Comparison of ENCODE assay signal across 20 mouse cellular contexts in genomic region chr11:82891936-82892335, GRCm38 (mm10). TPM values are rescaled to one million over a fixed set of nuclear protein-coding genes. Genes with fewer than 3 reads are reported as not detected.
DNase-seq lines count a peak whose midpoint lies in the region; ATAC-seq and TF ChIP-seq lines count a peak whose summit lies in the region.
"Had no signal": no experiment of that assay in that cellular context is flagged by ENCODE, and none has a peak within 500 bp of the region (broad histone marks: within the 10 kb centered on the region; RNA-seq: fewer than 3 reads in every experiment).

Fndc8 (plus strand) TSS chr11:82892124.

- H3K9ac ChIP-seq in hindbrain, embryonic 12.5 days, result peak within 1 kb of the TSS; percentile 32; the same call in 1 of the 2 replicates
- no peak within 1 kb of the TSS for H3K9ac ChIP-seq in hindbrain, embryonic 16.5 days (ENCODE audit: low read depth, low read length)
- H3K9ac ChIP-seq in stomach, embryonic 16.5 days (ENCODE audit: low read length), result peak within 1 kb of the TSS; percentile 35; the same call in 1 of the 2 replicates
- H3K9ac ChIP-seq in stomach, postnatal 0 days (ENCODE audit: low read length), result no peak within 1 kb of the TSS
- H3K9ac ChIP-seq: liver, embryonic 14.5 days had no signal

- H3K27me3 ChIP-seq in hindbrain, embryonic 12.5 days, result peaks cover 9% of the 10 kb centered on the region; the same call in 1 of the 2 replicates
- H3K27me3 ChIP-seq in hindbrain, embryonic 16.5 days (replicated peaks; ENCODE audit: control insufficient read depth, insufficient read depth, low read length), result peaks cover 8% of the 10 kb centered on the region; the same call in 1 of the 2 replicates
- H3K27me3 ChIP-seq in stomach, embryonic 16.5 days (ENCODE audit: control insufficient read depth, insufficient read depth, low read length), result no peaks in the 10 kb centered on the region
- no peaks in the 10 kb centered on the region for H3K27me3 ChIP-seq in stomach, postnatal 0 days (ENCODE audit: control insufficient read depth, insufficient read depth, low read length)

- no peaks in the 10 kb centered on the region for H3K36me3 ChIP-seq in hindbrain, embryonic 12.5 days
- no peaks in the 10 kb centered on the region for H3K36me3 ChIP-seq in hindbrain, embryonic 16.5 days (ENCODE audit: control insufficient read depth, insufficient read depth, low read length)
- no peaks in the 10 kb centered on the region for H3K36me3 ChIP-seq in stomach, embryonic 16.5 days (ENCODE audit: control insufficient read depth, insufficient read depth, low read length)
- H3K36me3 ChIP-seq in stomach, postnatal 0 days (ENCODE audit: control insufficient read depth, insufficient read depth, low read length), result no peaks in the 10 kb centered on the region
- H3K36me3 ChIP-seq: kidney, embryonic 15.5 days had no signal

- H3K27ac ChIP-seq in hindbrain, embryonic 12.5 days, result no peak within 1 kb of the TSS
- H3K27ac ChIP-seq in hindbrain, embryonic 16.5 days (ENCODE audit: low read depth, low read length), result no peak within 1 kb of the TSS
- no peak within 1 kb of the TSS for H3K27ac ChIP-seq in stomach, embryonic 16.5 days (ENCODE audit: low read length)
- H3K27ac ChIP-seq in stomach, postnatal 0 days (replicated peaks), result no peak within 1 kb of the TSS
- H3K27ac ChIP-seq: kidney, embryonic 15.5 days; left cerebral cortex, adult 2 months; liver, embryonic 14.5 days had no signal

- no peak for TF ChIP-seq CTCF in stomach, postnatal 0 days (IDR thresholded peaks at IDR 0.05; ENCODE audit: low read depth)

- H3K4me2 ChIP-seq in hindbrain, embryonic 12.5 days (replicated peaks), result no peak within 1 kb of the TSS
- H3K4me2 ChIP-seq in hindbrain, embryonic 16.5 days (ENCODE audit: low read length), result no peak within 1 kb of the TSS
- H3K4me2 ChIP-seq in stomach, embryonic 16.5 days (ENCODE audit: low read depth, low read length), result no peak within 1 kb of the TSS
- H3K4me2 ChIP-seq in stomach, postnatal 0 days (replicated peaks; ENCODE audit: low read depth), result no peak within 1 kb of the TSS

- no peaks in the 10 kb centered on the region for H3K9me3 ChIP-seq in hindbrain, embryonic 12.5 days (replicated peaks)
- no peaks in the 10 kb centered on the region for H3K9me3 ChIP-seq in hindbrain, embryonic 16.5 days (ENCODE audit: control insufficient read depth, low read length)
- no peaks in the 10 kb centered on the region for H3K9me3 ChIP-seq in stomach, embryonic 16.5 days (replicated peaks; ENCODE audit: control insufficient read depth, low read length)
- no peaks in the 10 kb centered on the region for H3K9me3 ChIP-seq in stomach, postnatal 0 days (ENCODE audit: control insufficient read depth, low read length)
- H3K9me3 ChIP-seq: kidney, embryonic 15.5 days had no signal

- no peak for DNase-seq in stomach, postnatal 0 days (ENCODE audit: low spot score)
- DNase-seq in thymus, postnatal 10 days (ENCODE audit: low spot score in 2 of 2), result peak; percentile 64 to 66
- DNase-seq in spleen, postnatal 36 days (ENCODE audit: low spot score in 2 of 2), result no peak
- DNase-seq in cerebellum, postnatal 14 days, result no peak
- DNase-seq: adrenal gland, postnatal 36 days; cerebellum, adult 11 months; cerebellum, adult 9-11 months; gastrocnemius, postnatal 36 days; heart, postnatal 4 days; kidney, adult 11 months; lung, embryonic 14.5 days; right cerebral cortex, postnatal 14 days had no signal

- TF ChIP-seq EP300 in stomach, postnatal 0 days (optimal IDR thresholded peaks at IDR 0.05), result no peak

- H3K4me3 ChIP-seq in hindbrain, embryonic 12.5 days, result no peak within 1 kb of the TSS
- H3K4me3 ChIP-seq in hindbrain, embryonic 16.5 days (ENCODE audit: low read length), result no peak within 1 kb of the TSS
- no peak within 1 kb of the TSS for H3K4me3 ChIP-seq in stomach, embryonic 16.5 days (replicated peaks; ENCODE audit: low read length)
- no peak within 1 kb of the TSS for H3K4me3 ChIP-seq in stomach, postnatal 0 days (ENCODE audit: low read depth, low read length)

- WGBS in hindbrain, embryonic 12.5 days, result 59% methylated on average over 7 of the region's 7 CpGs
- 69% methylated on average over 7 of the region's 7 CpGs for WGBS in hindbrain, embryonic 16.5 days
- 51% methylated on average over 7 of the region's 7 CpGs for WGBS in stomach, embryonic 16.5 days
- WGBS in stomach, postnatal 0 days, result 48% methylated on average over 7 of the region's 7 CpGs

- peaks cover 19% of the 10 kb centered on the region for H3K4me1 ChIP-seq in hindbrain, embryonic 12.5 days
- H3K4me1 ChIP-seq in hindbrain, embryonic 16.5 days (ENCODE audit: control insufficient read depth, insufficient read depth, low read depth, low read length), result peaks cover 17% of the 10 kb centered on the region
- peaks cover 14% of the 10 kb centered on the region for H3K4me1 ChIP-seq in stomach, embryonic 16.5 days (ENCODE audit: control insufficient read depth, insufficient read depth, low read length)
- H3K4me1 ChIP-seq in stomach, postnatal 0 days (replicated peaks; ENCODE audit: control insufficient read depth, insufficient read depth), result peaks cover 2% of the 10 kb centered on the region; the same call in 1 of the 2 replicates

- ATAC-seq in hindbrain, embryonic 12.5 days (ENCODE audit: low FRiP score), result no peak
- no peak for ATAC-seq in hindbrain, embryonic 16.5 days
- no peak for ATAC-seq in stomach, embryonic 16.5 days (ENCODE audit: insufficient read depth, low FRiP score)
- ATAC-seq in stomach, postnatal 0 days (ENCODE audit: low FRiP score, low TSS enrichment), result no peak
- ATAC-seq: CD4-positive, CD25-positive, alpha-beta regulatory T cell, adult 4 months had no signal

RNA-seq across cellular contexts. Expression of gene Fndc8, which starts in this region (rescaled TPM):
- 0.65 and 0.68 TPM in 2 replicates for polyA plus RNA-seq in hindbrain, embryonic 12.5 days (2016; fragmentation: Nextera tagmentation; extraction: Ambion mirVana)
- polyA plus RNA-seq in hindbrain, embryonic 16.5 days (2015; fragmentation: Nextera tagmentation; extraction: Ambion mirVana), result 0.51 and 0.99 TPM in 2 replicates
- polyA plus RNA-seq in stomach, embryonic 16.5 days (2015; fragmentation: Nextera tagmentation; extraction: Ambion mirVana), result 0.22 TPM in 1 of 2 replicates, not detected in the other
- 0.08 TPM in 1 of 2 replicates, not detected in the other for polyA plus RNA-seq in stomach, postnatal 0 days (2015; fragmentation: Nextera tagmentation; extraction: Ambion mirVana)
- polyA plus RNA-seq: cortical plate, adult 2 months; lung, embryonic 14.5 days had no signal

Comparison
In these comparisons a context has a peak if more than half of its experiments do, and no peak if none do; other contexts are left out.
1. H3K9ac ChIP-seq: peak in hindbrain, embryonic 12.5 days (single experiment) and stomach, embryonic 16.5 days (single experiment); none in hindbrain, embryonic 16.5 days (single experiment) and stomach, postnatal 0 days (single experiment).
2. DNase-seq: peak in thymus, postnatal 10 days (2 of 2); none in stomach, postnatal 0 days (single experiment), spleen, postnatal 36 days (0 of 2) and cerebellum, postnatal 14 days (0 of 2).